Mouse (Mus musculus): ENCODE data around the gene Dgat2. TPM values are rescaled to one million over a fixed set of nuclear protein-coding genes. Genes with fewer than 3 reads are reported as not detected.

Gene Dgat2
- polyA plus RNA-seq, 1 experiment: 0.56 TPM

- no peak for TF ChIP-seq POLR2A (IDR thresholded peaks at IDR 0.05; ENCODE audit: borderline replicate concordance, low read depth, low read length)
- TF ChIP-seq CTCF (IDR thresholded peaks at IDR 0.05; ENCODE audit: low read depth, low read length): no peak
- Histone ChIP-seq H3K4me3 (ENCODE audit: insufficient read depth, low read length) (no peak overlapping the region), H3K4me1 (ENCODE audit: control insufficient read depth, insufficient read depth, low read length) (peaks cover 22% of the 10 kb centered on the region), H3K27ac (ENCODE audit: insufficient read depth, low read depth, low read length) (no peak overlapping the region)
Observed at GRCm38 (mm10) chr7:99168756-99169155, 13.8 kb downstream of the Dgat2 start.

DNA sequence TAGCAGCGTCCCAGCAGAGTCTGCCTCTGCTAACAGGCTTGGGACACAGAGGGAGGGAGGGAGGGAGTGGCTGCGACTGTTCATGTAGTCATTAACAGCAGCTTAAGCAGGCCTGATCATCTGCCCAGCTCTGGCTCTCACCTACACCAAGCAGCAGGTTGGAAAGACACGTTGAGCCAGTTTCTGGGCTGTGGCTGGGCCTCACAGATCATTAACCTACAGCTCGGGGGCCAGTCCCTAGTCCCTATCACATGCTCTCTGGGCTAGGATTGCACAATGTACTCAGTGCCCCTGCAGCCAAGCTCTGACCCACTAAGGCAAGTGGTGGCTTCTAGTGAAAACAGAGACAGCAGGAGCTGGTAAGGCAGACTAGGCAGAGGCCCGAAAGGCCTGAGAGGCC is 14.6 kb downstream of the Dgat2 start:
- peaks cover 26% of the 10 kb centered on the region for H3K4me1 ChIP-seq (ENCODE audit: control insufficient read depth, insufficient read depth, low read length)
- H3K4me3 ChIP-seq (ENCODE audit: insufficient read depth, low read length): no peak overlapping the region
- TF ChIP-seq CTCF (IDR thresholded peaks at IDR 0.05; ENCODE audit: low read depth, low read length): no peak
- no peak for TF ChIP-seq POLR2A (IDR thresholded peaks at IDR 0.05; ENCODE audit: borderline replicate concordance, low read depth, low read length)
- H3K27ac ChIP-seq (ENCODE audit: insufficient read depth, low read depth, low read length): no peak overlapping the region

GRCm38 (mm10) chr7:99166159-99166558 is 16.4 kb downstream of the Dgat2 start:
- peaks cover 22% of the 10 kb centered on the region for H3K4me1 ChIP-seq (ENCODE audit: control insufficient read depth, insufficient read depth, low read length)
- TF ChIP-seq POLR2A (IDR thresholded peaks at IDR 0.05; ENCODE audit: borderline replicate concordance, low read depth, low read length) (no peak), CTCF (IDR thresholded peaks at IDR 0.05; ENCODE audit: low read depth, low read length) (no peak)
- no peak overlapping the region for H3K4me3 ChIP-seq (ENCODE audit: insufficient read depth, low read length)
- H3K27ac ChIP-seq (ENCODE audit: insufficient read depth, low read depth, low read length): no peak overlapping the region

DNA sequence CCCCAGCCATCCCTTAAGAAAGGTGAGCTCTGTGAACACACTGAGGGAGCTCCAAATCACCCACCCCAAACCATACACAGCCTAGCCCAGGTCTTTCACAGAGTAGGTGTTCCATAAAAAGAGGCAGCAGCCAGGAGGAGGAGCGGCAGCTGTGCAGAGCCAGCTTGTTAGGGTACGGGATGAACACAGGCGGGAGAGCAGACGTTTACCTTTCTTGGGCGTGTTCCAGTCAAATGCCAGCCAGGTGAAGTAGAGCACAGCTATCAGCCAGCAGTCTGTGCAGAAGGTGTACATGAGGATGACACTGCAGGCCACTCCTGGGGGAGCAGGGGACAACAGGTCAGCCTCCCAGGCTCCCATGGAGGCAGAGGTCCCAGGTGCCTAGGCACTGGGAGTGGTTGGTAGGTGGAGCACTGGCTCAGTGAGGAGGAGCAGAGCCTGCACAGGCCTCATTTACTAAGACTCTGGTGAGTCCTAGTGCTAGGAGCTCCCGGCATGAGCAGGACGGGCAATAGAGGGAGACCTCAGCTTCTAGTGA is 17.6 kb downstream of the Dgat2 start:
- no peak overlapping the region for H3K4me3 ChIP-seq (ENCODE audit: insufficient read depth, low read length)
- H3K27ac ChIP-seq (ENCODE audit: insufficient read depth, low read depth, low read length): no peak overlapping the region
- TF ChIP-seq CTCF (IDR thresholded peaks at IDR 0.05; ENCODE audit: low read depth, low read length) (no peak), POLR2A (IDR thresholded peaks at IDR 0.05; ENCODE audit: borderline replicate concordance, low read depth, low read length) (no peak)
- H3K4me1 ChIP-seq (ENCODE audit: control insufficient read depth, insufficient read depth, low read length): peaks cover 22% of the 10 kb centered on the region

GRCm38 (mm10) chr7:99162462-99162861 is 20.1 kb downstream of the Dgat2 start:
- TF ChIP-seq POLR2A (IDR thresholded peaks at IDR 0.05; ENCODE audit: borderline replicate concordance, low read depth, low read length) (no peak), CTCF (IDR thresholded peaks at IDR 0.05; ENCODE audit: low read depth, low read length) (no peak)
- Histone ChIP-seq H3K27ac (ENCODE audit: insufficient read depth, low read depth, low read length) (no peak overlapping the region), H3K4me3 (ENCODE audit: insufficient read depth, low read length) (no peak overlapping the region), H3K4me1 (ENCODE audit: control insufficient read depth, insufficient read depth, low read length) (peaks cover 26% of the 10 kb centered on the region)

DNA sequence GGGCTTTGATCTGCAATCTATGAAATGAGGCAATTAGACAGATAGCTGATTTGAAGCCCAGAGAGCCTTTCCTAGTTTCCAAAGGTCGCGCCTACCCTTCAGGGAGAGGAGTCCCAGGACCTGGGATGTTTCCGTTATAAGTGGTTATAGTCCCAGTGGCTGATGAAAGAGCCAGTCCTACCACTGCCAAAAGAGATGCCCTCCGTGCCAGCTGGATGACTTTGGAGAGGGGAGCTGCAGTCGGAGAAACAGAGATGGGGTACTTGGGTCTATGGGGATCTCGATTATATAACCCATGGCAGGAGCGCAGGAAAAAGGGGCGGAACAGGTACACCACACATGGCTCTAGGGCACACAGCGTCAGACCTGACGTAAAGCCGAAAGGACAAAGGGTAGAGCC is 20.6 kb downstream of the Dgat2 start:
- Histone ChIP-seq H3K4me3 (ENCODE audit: insufficient read depth, low read length) (no peak overlapping the region), H3K27ac (ENCODE audit: insufficient read depth, low read depth, low read length) (no peak overlapping the region), H3K4me1 (ENCODE audit: control insufficient read depth, insufficient read depth, low read length) (peaks cover 22% of the 10 kb centered on the region)
- no peak for TF ChIP-seq POLR2A (IDR thresholded peaks at IDR 0.05; ENCODE audit: borderline replicate concordance, low read depth, low read length)

DNA sequence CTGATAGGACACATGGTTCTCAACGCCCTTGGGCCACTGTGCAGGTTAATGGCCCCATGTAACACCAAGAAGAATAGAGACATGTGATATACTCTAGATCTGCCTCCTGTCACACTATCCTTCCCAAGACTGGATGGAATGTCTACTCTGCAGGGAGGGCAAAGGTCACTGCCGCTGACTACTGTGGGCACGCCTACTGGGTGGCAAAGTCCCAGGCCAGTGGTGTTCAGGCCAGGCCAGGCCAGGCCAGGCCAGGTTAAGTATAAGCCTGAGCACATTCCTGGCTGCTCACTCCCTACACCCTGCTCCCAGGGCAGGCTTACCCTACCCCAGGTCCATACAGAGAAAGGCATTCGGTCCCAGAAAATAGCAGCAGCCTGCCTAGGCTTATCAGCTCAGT is 21.0 kb downstream of the Dgat2 start:
- no peak for TF ChIP-seq POLR2A (IDR thresholded peaks at IDR 0.05; ENCODE audit: borderline replicate concordance, low read depth, low read length)
- Histone ChIP-seq H3K4me1 (ENCODE audit: control insufficient read depth, insufficient read depth, low read length) (peaks cover 22% of the 10 kb centered on the region), H3K27ac (ENCODE audit: insufficient read depth, low read depth, low read length) (no peak overlapping the region), H3K4me3 (ENCODE audit: insufficient read depth, low read length) (no peak overlapping the region)

DNA sequence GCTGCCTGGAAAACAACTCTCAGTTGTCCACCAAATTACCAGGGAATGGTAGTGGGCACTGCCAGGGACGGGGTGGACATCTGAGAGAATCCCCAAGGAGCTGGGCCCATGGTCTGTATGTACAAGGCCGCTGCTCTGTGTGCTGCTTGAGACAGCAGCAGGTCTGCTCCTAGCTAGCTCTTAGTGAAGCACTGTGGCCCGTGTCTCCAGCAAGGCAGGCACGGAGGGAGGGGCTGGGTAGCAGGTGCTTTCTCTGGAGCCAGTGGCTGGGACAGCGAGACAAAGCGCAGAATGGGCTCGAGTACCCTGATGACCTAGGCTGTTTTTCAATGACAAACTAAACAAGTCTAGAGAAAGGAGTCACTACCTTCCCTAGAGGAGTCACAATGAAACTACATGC is 21.5 kb downstream of the Dgat2 start:
- TF ChIP-seq CTCF (IDR thresholded peaks at IDR 0.05; ENCODE audit: low read depth, low read length) (no peak), POLR2A (IDR thresholded peaks at IDR 0.05; ENCODE audit: borderline replicate concordance, low read depth, low read length) (no peak)
- no peak overlapping the region for H3K4me3 ChIP-seq (ENCODE audit: insufficient read depth, low read length)
- peaks cover 22% of the 10 kb centered on the region for H3K4me1 ChIP-seq (ENCODE audit: control insufficient read depth, insufficient read depth, low read length)
- H3K27ac ChIP-seq (ENCODE audit: insufficient read depth, low read depth, low read length): no peak overlapping the region

- no peak for TF ChIP-seq CTCF (IDR thresholded peaks at IDR 0.05; ENCODE audit: low read depth, low read length)
- TF ChIP-seq POLR2A (IDR thresholded peaks at IDR 0.05; ENCODE audit: borderline replicate concordance, low read depth, low read length): no peak
- Histone ChIP-seq H3K4me3 (ENCODE audit: insufficient read depth, low read length) (no peak overlapping the region), H3K4me1 (ENCODE audit: control insufficient read depth, insufficient read depth, low read length) (peaks cover 29% of the 10 kb centered on the region), H3K27ac (ENCODE audit: insufficient read depth, low read depth, low read length) (no peak overlapping the region)
Observed at GRCm38 (mm10) chr7:99159446-99159845, 23.1 kb downstream of the Dgat2 start.

- no peak overlapping the region for H3K27ac ChIP-seq (ENCODE audit: insufficient read depth, low read depth, low read length)
- no peak for TF ChIP-seq POLR2A (IDR thresholded peaks at IDR 0.05; ENCODE audit: borderline replicate concordance, low read depth, low read length)
- H3K4me3 ChIP-seq (ENCODE audit: insufficient read depth, low read length): no peak overlapping the region
- H3K4me1 ChIP-seq (ENCODE audit: control insufficient read depth, insufficient read depth, low read length): peaks cover 25% of the 10 kb centered on the region
Observed at GRCm38 (mm10) chr7:99158904-99159303, 23.6 kb downstream of the Dgat2 start.

DNA sequence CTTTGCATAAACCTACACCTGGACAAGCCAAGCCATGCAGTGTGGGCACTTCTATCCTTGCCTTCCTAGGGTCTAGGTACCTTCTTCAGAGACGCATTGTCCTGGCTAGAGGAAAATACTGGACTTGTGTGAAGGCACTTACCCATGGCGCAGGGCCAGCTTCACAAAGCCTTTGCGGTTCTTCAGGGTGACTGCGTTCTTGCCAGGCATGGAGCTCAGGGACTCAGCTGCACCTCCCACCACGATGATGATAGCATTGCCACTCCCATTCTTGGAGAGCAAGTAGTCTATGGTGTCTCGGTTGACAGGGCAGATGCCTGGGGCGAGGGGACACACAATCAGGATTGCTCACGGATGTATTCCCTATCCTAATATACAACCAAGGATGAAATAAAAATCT is 24.5 kb downstream of the Dgat2 start:
- TF ChIP-seq POLR2A (IDR thresholded peaks at IDR 0.05; ENCODE audit: borderline replicate concordance, low read depth, low read length) (no peak), CTCF (IDR thresholded peaks at IDR 0.05; ENCODE audit: low read depth, low read length) (no peak)
- Histone ChIP-seq H3K4me3 (ENCODE audit: insufficient read depth, low read length) (no peak overlapping the region), H3K4me1 (ENCODE audit: control insufficient read depth, insufficient read depth, low read length) (peaks cover 17% of the 10 kb centered on the region), H3K27ac (ENCODE audit: insufficient read depth, low read depth, low read length) (no peak overlapping the region)

Data from bone marrow macrophage, adult 2 months (primary cell).